22 mouse cellular contexts compared by ENCODE assay signal in genomic region chr2:20655341-20655612, GRCm38 (mm10).
"Had no signal": no experiment of that assay in that cellular context is flagged by ENCODE, and none has a peak within 500 bp of the region (broad histone marks: within the 10 kb centered on the region; RNA-seq: fewer than 3 reads in every experiment).

No protein-coding gene starts in this region.

- H3K4me2 ChIP-seq: limb, embryonic 13.5 days; liver, embryonic 12.5 days; liver, embryonic 15.5 days; lung, embryonic 15.5 days; midbrain, embryonic 12.5 days; midbrain, embryonic 15.5 days; neural tube, embryonic 13.5 days; stomach, embryonic 15.5 days had no signal

- H3K36me3 ChIP-seq: limb, embryonic 10.5 days; limb, embryonic 13.5 days; liver, embryonic 12.5 days; liver, embryonic 15.5 days; lung, embryonic 15.5 days; midbrain, embryonic 12.5 days; midbrain, embryonic 15.5 days; neural tube, embryonic 13.5 days; stomach, embryonic 15.5 days had no signal

- H3K27ac ChIP-seq: layer of hippocampus, adult 2 months; limb, embryonic 10.5 days; limb, embryonic 13.5 days; liver, embryonic 12.5 days; liver, embryonic 15.5 days; lung, embryonic 15.5 days; midbrain, embryonic 12.5 days; midbrain, embryonic 15.5 days; neural tube, embryonic 13.5 days; stomach, embryonic 15.5 days had no signal

- H3K4me3 ChIP-seq: layer of hippocampus, adult 2 months; limb, embryonic 10.5 days; limb, embryonic 13.5 days; liver, embryonic 12.5 days; liver, embryonic 15.5 days; lung, embryonic 15.5 days; midbrain, embryonic 12.5 days; midbrain, embryonic 15.5 days; myocyte; neural tube, embryonic 13.5 days; stomach, embryonic 15.5 days had no signal

- H3K4me1 ChIP-seq: limb, embryonic 10.5 days; liver, embryonic 12.5 days; liver, embryonic 15.5 days; midbrain, embryonic 15.5 days; neural tube, embryonic 13.5 days; stomach, embryonic 15.5 days had no signal

- H3K27me3 ChIP-seq: limb, embryonic 13.5 days; liver, embryonic 12.5 days; liver, embryonic 15.5 days; lung, embryonic 15.5 days; midbrain, embryonic 12.5 days; midbrain, embryonic 15.5 days; neural tube, embryonic 13.5 days; stomach, embryonic 15.5 days had no signal

- H3K9ac ChIP-seq: limb, embryonic 13.5 days; liver, embryonic 12.5 days; liver, embryonic 15.5 days; lung, embryonic 15.5 days; midbrain, embryonic 12.5 days; midbrain, embryonic 15.5 days; neural tube, embryonic 13.5 days; stomach, embryonic 15.5 days had no signal

- DNase-seq: kidney, postnatal 14 days; layer of hippocampus, adult 9-11 months; liver; lung, adult 18-20 months; lung, postnatal 10 days; lung, postnatal 36 days; retina, postnatal 1 day; right cerebral cortex, postnatal 25 days; spleen, adult 18-20 months; thymus, postnatal 25 days had no signal

- ATAC-seq: intestine, postnatal 0 days; liver, embryonic 12.5 days; midbrain, embryonic 15.5 days had no signal

- H3K9me3 ChIP-seq: limb, embryonic 10.5 days; limb, embryonic 13.5 days; liver, embryonic 12.5 days; liver, embryonic 15.5 days; lung, embryonic 15.5 days; midbrain, embryonic 12.5 days; midbrain, embryonic 15.5 days; neural tube, embryonic 13.5 days; stomach, embryonic 15.5 days had no signal
